Mouse (Mus musculus): ENCODE data around the gene Eva1c. TPM values are rescaled to one million over a fixed set of nuclear protein-coding genes. Genes with fewer than 3 reads are reported as not detected.

Gene Eva1c
- polyA plus RNA-seq, 1 experiment from 2014 or later, result 0.20 TPM

DNA sequence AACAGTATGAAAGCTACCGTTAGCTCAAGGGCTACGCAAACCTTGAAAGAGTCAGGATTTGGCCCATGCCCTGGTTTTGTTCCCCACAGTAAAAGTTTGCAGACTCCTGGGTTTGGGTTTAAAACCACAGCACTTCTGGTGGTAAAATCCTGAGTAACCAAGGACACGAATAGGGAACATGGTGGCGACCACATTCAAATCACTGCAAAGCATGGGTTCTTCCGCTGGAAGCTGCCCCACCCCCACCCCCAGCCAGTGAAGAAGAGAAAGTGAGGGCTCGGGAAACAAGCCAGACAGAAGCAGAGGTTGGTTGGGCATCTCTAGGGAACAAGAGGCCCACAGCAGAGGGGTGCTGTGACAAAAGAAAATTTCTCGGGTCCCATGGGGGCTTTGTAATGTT is 80.7 kb downstream of the Eva1c start:
- 71% methylated on average over 7 of the region's 7 CpGs for WGBS
- Histone ChIP-seq H3K9me3 (ENCODE audit: control insufficient read depth, low read length) (no peaks in the 10 kb centered on the region), H3K9ac (ENCODE audit: low read depth, low read length) (no peak overlapping the region), H3K4me2 (replicated peaks; ENCODE audit: low read depth, low read length) (no peak overlapping the region), H3K36me3 (ENCODE audit: control insufficient read depth, insufficient read depth, low read length) (no peaks in the 10 kb centered on the region), H3K27ac (ENCODE audit: low read depth, low read length) (no peak overlapping the region), H3K4me3 (ENCODE audit: low read length) (no peak overlapping the region), H3K4me1 (ENCODE audit: control insufficient read depth, insufficient read depth, low read length) (no peaks in the 10 kb centered on the region), H3K27me3 (ENCODE audit: control insufficient read depth, insufficient read depth, low read length) (0 out of 2 replicates have a peak, but pooled peaks cover 3% of the 10 kb centered on the region)
- ATAC-seq (ENCODE audit: low FRiP score, low TSS enrichment), result no peak

DNA sequence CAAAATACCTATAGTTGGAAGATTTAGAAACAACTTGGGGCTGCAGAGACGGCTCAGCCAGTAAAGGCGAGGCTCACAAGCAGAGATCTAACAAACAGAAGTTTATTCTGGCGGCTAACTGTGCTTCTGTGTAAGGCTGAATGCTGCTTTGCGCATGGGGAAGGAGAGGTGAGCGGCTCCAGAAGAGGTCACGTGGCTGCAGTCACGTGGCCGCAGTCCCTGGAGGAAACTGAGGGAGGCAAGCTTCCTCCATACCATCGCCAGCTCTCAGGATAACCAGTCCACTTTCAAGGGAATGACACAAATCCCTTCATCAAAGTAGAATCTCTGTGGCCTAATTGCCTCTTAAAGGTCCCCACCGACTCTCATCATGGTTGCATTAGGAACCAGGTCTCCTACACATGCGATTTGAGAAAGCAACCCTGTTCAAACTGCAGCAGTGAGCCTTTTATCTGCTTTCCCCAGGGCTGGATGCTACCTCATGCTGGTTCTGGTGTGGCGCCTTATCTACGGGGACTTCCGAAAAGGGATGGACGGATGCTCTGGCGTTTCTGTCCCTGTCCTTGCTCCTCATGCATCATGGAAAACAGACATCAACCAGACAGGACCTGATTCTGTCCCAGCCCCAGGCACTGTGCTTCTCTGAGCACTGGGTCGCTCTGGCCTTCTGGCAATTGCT is 84.5 kb downstream of the Eva1c start:
- Histone ChIP-seq H3K4me2 (replicated peaks; ENCODE audit: low read depth, low read length) (no peak overlapping the region), H3K27me3 (ENCODE audit: control insufficient read depth, insufficient read depth, low read length) (no peaks in the 10 kb centered on the region), H3K36me3 (ENCODE audit: control insufficient read depth, insufficient read depth, low read length) (no peaks in the 10 kb centered on the region), H3K9me3 (ENCODE audit: control insufficient read depth, low read length) (no peaks in the 10 kb centered on the region), H3K9ac (ENCODE audit: low read depth, low read length) (no peak overlapping the region), H3K4me1 (ENCODE audit: control insufficient read depth, insufficient read depth, low read length) (no peaks in the 10 kb centered on the region), H3K27ac (ENCODE audit: low read depth, low read length) (no peak overlapping the region), H3K4me3 (ENCODE audit: low read length) (no peak overlapping the region)
- no peak for ATAC-seq (ENCODE audit: low FRiP score, low TSS enrichment)
- whole genome bisulfite sequencing, result 80% methylated on average over 17 of the region's 17 CpGs

DNA sequence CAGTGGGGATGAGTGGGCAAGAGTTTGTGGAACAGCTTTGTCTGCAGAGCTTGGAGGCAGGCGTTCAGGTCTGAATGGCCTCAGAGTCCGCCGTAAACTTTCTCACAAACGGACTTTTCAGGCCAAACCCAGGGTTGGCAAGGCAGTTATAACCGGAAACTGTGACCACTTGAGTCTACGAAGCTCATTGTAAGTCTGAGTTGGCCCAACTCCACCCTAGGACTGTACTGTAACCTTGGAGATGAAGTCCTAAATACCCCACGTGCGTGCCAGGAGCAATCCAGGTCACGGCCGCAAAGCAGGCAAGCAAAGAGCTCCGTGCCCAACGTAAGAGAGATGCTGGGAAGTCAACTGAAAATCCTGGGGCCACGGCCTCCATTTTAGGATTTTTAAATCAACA is 85.2 kb downstream of the Eva1c start:
- Histone ChIP-seq H3K4me3 (ENCODE audit: low read length) (no peak overlapping the region), H3K36me3 (ENCODE audit: control insufficient read depth, insufficient read depth, low read length) (no peaks in the 10 kb centered on the region), H3K4me1 (ENCODE audit: control insufficient read depth, insufficient read depth, low read length) (peaks cover 7% of the 10 kb centered on the region; the same call in 1 of the 2 replicates), H3K27me3 (ENCODE audit: control insufficient read depth, insufficient read depth, low read length) (no peaks in the 10 kb centered on the region), H3K4me2 (replicated peaks; ENCODE audit: low read depth, low read length) (no peak overlapping the region), H3K9ac (ENCODE audit: low read depth, low read length) (no peak overlapping the region), H3K9me3 (ENCODE audit: control insufficient read depth, low read length) (no peaks in the 10 kb centered on the region), H3K27ac (ENCODE audit: low read depth, low read length) (no peak overlapping the region)
- ATAC-seq (ENCODE audit: low FRiP score, low TSS enrichment), result no peak
- 90% methylated on average over 13 of the region's 13 CpGs for WGBS

DNA sequence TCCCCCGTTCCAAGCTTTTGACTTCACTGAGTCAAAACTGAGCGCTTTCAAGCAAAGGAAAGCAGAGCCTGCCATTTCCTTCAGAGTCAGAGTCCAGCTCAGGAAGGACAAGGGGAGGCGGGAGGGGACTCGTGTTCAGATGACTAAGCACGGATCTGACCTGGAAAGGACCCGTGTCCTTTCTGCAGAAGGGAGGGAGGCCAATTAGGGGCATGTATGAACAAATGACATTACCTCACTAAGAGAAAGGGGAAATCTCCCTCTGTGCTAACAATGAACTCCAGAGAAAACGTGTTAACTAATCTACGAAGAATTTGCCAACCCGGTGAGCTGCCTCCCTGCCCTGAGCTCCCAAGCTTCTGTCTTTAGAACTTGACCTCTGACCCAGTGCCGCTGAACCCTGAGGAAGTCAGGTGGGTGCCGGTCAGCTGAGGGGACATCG is 89.5 kb downstream of the Eva1c start:
- no peaks in the 10 kb centered on the region for H3K36me3 ChIP-seq (ENCODE audit: control insufficient read depth, insufficient read depth, low read length)
- no peak overlapping the region for H3K4me3 ChIP-seq (ENCODE audit: low read length)
- no peaks in the 10 kb centered on the region for H3K27me3 ChIP-seq (ENCODE audit: control insufficient read depth, insufficient read depth, low read length)
- H3K9me3 ChIP-seq (ENCODE audit: control insufficient read depth, low read length), result no peaks in the 10 kb centered on the region
- WGBS, result 18% methylated on average over 12 of the region's 12 CpGs
- ATAC-seq (ENCODE audit: low FRiP score, low TSS enrichment), result peak; percentile 44; the same call in 1 of the 2 replicates
- H3K27ac ChIP-seq (ENCODE audit: low read depth, low read length), result peak overlapping the region; percentile 48; the same call in 1 of the 2 replicates
- H3K4me2 ChIP-seq (replicated peaks; ENCODE audit: low read depth, low read length), result peak overlapping the region; percentile 24; the same call in 1 of the 2 replicates
- peaks cover 9% of the 10 kb centered on the region; the same call in 1 of the 2 replicates for H3K4me1 ChIP-seq (ENCODE audit: control insufficient read depth, insufficient read depth, low read length)
- peak overlapping the region; percentile 34; the same call in 1 of the 2 replicates for H3K9ac ChIP-seq (ENCODE audit: low read depth, low read length)

DNA sequence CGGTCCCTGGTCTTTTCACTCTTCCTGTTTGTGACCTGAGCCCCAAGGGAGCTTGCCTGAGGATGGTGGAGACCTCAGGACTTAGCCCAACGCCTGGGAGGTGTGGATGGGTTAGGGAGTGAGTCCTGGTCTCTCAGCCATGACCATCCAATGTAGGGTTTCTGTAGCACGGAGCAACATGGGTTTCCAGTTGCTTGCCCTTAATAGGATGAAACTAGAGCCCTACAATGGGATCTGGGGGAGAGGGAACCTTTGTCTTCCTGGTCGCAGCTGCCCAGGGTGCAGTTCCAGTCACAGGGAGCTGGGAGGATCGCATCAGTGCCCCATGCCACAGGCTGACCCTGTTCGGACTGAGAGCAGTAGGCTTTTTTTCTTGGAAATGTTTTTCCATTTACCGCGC is 90.6 kb downstream of the Eva1c start:
- Histone ChIP-seq H3K4me2 (replicated peaks; ENCODE audit: low read depth, low read length) (no peak overlapping the region), H3K27ac (ENCODE audit: low read depth, low read length) (peak overlapping the region; percentile 69), H3K27me3 (ENCODE audit: control insufficient read depth, insufficient read depth, low read length) (no peaks in the 10 kb centered on the region), H3K9ac (ENCODE audit: low read depth, low read length) (no peak overlapping the region), H3K4me3 (ENCODE audit: low read length) (no peak overlapping the region), H3K9me3 (ENCODE audit: control insufficient read depth, low read length) (no peaks in the 10 kb centered on the region), H3K36me3 (ENCODE audit: control insufficient read depth, insufficient read depth, low read length) (no peaks in the 10 kb centered on the region), H3K4me1 (ENCODE audit: control insufficient read depth, insufficient read depth, low read length) (peaks cover 9% of the 10 kb centered on the region; the same call in 1 of the 2 replicates)
- ATAC-seq (ENCODE audit: low FRiP score, low TSS enrichment), result peak; percentile 91
- 43% methylated on average over 8 of the region's 8 CpGs for WGBS

DNA sequence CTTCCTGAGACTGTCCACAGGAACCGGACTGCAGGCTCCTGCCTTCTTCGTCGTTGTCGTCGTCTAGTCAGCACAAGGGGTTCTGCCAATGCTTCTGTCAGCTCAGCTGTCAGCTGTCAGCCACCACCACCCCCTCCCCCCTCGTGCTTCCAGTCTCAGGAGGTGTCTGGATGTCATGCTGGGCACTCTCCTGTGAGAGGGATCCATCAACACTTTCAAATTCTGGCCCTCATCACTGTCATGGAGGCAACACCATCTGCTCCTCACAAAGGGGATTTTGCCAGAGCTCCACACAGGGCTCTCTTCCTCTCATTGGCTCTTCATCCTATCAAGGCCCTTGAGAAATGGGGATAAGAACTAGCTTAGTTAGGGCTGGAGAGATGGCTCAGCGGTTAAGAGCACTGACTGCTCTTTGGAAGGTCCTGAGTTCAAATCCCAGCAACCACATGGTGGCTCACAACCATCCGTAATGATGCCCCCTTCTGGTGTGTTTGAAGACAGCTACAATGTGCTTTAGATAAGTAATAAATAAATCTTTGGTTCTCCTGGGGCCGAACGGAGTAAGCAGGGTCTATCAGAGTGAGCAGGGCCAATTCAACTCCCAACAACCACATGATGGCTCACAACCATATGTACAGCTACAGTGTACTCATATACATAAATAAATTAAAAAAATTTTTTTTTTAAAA is 95.1 kb downstream of the Eva1c start:
- Histone ChIP-seq H3K27me3 (ENCODE audit: control insufficient read depth, insufficient read depth, low read length) (no peaks in the 10 kb centered on the region), H3K36me3 (ENCODE audit: control insufficient read depth, insufficient read depth, low read length) (peaks cover 7% of the 10 kb centered on the region; the same call in 1 of the 2 replicates), H3K9ac (ENCODE audit: low read depth, low read length) (no peak overlapping the region), H3K4me1 (ENCODE audit: control insufficient read depth, insufficient read depth, low read length) (0 out of 2 replicates have a peak, but pooled peaks cover 3% of the 10 kb centered on the region), H3K4me2 (replicated peaks; ENCODE audit: low read depth, low read length) (no peak overlapping the region), H3K9me3 (ENCODE audit: control insufficient read depth, low read length) (no peaks in the 10 kb centered on the region), H3K27ac (ENCODE audit: low read depth, low read length) (no peak overlapping the region), H3K4me3 (ENCODE audit: low read length) (no peak overlapping the region)
- no peak for ATAC-seq (ENCODE audit: low FRiP score, low TSS enrichment)
- 61% methylated on average over 10 of the region's 10 CpGs for WGBS

DNA sequence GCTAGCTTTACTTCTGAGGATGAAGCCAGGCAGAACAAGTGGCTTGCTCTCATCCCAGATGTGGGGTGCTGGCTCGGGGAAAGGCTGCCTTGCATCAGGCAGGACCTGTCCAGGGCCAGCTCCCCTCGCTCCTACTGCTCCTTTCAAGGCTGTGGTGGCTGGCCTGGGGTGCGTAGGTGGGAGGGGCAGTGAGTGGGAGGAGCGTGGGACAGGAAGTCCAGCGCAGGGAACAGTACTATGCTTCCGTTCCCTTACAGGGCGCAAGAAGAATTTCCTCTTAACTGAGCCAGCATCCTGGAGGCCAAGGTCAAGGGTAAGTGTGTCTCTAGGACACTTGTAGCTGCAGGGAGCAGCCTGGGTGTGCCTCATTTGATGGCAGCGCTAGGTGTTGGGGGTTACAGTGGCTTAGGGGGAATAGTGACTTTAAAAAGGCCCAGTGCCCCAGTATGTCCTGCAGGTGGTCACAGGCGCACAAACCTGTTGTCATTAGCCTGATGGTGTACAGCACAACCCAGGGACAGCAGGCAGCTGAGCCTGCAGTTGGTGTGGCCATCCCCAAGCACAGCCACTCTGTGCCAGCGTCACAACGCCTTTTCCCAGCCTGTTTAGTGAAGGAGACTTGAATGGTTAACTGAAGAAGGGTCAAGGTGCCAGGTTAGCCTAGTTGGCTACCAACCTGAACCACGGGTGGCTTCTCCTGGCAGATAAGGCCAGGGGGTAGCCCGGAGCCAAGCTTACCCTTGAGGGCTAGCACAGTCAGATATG is 98.3 kb downstream of the Eva1c start:
- peaks cover 14% of the 10 kb centered on the region; the same call in 1 of the 2 replicates for H3K36me3 ChIP-seq (ENCODE audit: control insufficient read depth, insufficient read depth, low read length)
- H3K9ac ChIP-seq (ENCODE audit: low read depth, low read length), result no peak overlapping the region
- H3K27me3 ChIP-seq (ENCODE audit: control insufficient read depth, insufficient read depth, low read length), result no peaks in the 10 kb centered on the region
- H3K4me1 ChIP-seq (ENCODE audit: control insufficient read depth, insufficient read depth, low read length), result no peaks in the 10 kb centered on the region
- no peak overlapping the region for H3K4me3 ChIP-seq (ENCODE audit: low read length)
- WGBS, result 84% methylated on average over 13 of the region's 13 CpGs
- H3K27ac ChIP-seq (ENCODE audit: low read depth, low read length), result no peak overlapping the region
- no peak overlapping the region for H3K4me2 ChIP-seq (replicated peaks; ENCODE audit: low read depth, low read length)
- 0 out of 2 replicates have a peak, but pooled peaks have one; percentile 26 for ATAC-seq (ENCODE audit: low FRiP score, low TSS enrichment)
- H3K9me3 ChIP-seq (ENCODE audit: control insufficient read depth, low read length), result no peaks in the 10 kb centered on the region

DNA sequence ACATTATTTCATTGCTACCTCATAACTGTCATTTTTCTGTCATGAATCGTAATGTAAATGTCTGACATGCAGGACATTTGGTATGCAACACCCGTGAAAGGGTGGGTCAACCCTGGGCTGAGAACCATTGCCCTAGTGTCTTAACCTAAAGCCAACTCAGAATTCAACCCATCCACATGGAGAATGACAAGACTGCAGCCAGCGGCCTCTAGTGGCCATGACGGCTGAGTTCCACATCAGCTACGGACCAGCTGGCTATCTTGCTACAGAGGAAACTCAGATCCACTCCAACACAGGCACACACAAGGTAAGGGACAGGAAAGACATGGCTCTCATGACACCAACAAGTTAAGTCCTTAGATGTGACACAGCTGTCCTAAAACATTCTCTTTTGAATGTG is 98.9 kb downstream of the Eva1c start:
- 26% methylated on average over 5 of the region's 5 CpGs for WGBS

More for the DNA sequence above, 98.9 kb downstream of the Eva1c start:
- Histone ChIP-seq H3K27ac (ENCODE audit: low read depth, low read length) (no peak overlapping the region), H3K4me2 (replicated peaks; ENCODE audit: low read depth, low read length) (no peak overlapping the region), H3K27me3 (ENCODE audit: control insufficient read depth, insufficient read depth, low read length) (no peaks in the 10 kb centered on the region), H3K4me3 (ENCODE audit: low read length) (no peak overlapping the region), H3K4me1 (ENCODE audit: control insufficient read depth, insufficient read depth, low read length) (no peaks in the 10 kb centered on the region), H3K9ac (ENCODE audit: low read depth, low read length) (no peak overlapping the region), H3K9me3 (ENCODE audit: control insufficient read depth, low read length) (no peaks in the 10 kb centered on the region), H3K36me3 (ENCODE audit: control insufficient read depth, insufficient read depth, low read length) (peaks cover 17% of the 10 kb centered on the region; the same call in 1 of the 2 replicates)
- peak; percentile 63 for ATAC-seq (ENCODE audit: low FRiP score, low TSS enrichment)
